Mouse (Mus musculus) liver, embryonic 14.5 days (tissue): ENCODE results near the gene Tmem253.

Experiments
- CTCF ChIP-seq: IDR thresholded peaks from 2 replicates; pipeline ENCODE4 v1.5.1; 2016; ENCODE audit warnings: antibody characterized with exemption, low read depth, control low read depth
- EP300 ChIP-seq: IDR thresholded peaks from 2 replicates; pipeline ENCODE4 v1.6.1; 2016; ENCODE audit warnings: antibody characterized with exemption, low read depth

DNA sequence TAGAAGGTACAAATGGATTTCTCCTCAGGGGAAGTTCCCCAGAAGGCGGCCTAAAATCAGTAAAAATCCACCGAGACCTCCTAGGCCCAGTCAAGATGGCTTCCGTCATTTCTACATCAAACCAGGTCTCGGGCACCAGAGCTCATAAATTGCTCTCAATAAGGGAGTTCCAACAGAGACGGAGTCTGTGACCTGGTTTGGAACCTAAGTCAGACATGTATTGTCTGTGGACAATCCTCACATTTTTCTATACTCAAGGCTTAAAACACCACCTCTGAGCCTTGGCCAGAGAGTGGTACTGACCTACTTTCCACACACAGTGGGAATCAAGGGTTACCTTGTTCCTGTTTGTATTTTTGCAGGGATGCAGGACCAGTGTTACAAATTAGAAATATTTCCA lies 2.9 kb upstream of the Tmem253 start:
- no peak for TF ChIP-seq CTCF
- TF ChIP-seq EP300, result no peak
